Mouse (Mus musculus): ENCODE data around the gene Bckdhb. TPM values are rescaled to one million over a fixed set of nuclear protein-coding genes. Genes with fewer than 3 reads are reported as not detected.
"Not testable (repeated sequence)": the region's sequence is repeated elsewhere in the genome, so short reads cannot be mapped to it uniquely, and the experiment has no call there.

Bckdhb gene
- total RNA-seq, 2 experiments from 2014 or later, result 37.8 to 40.6 TPM

- Histone ChIP-seq H3K4me3 (no peak overlapping the region), H3K27ac (no peak overlapping the region)
- TF ChIP-seq CTCF (conservative IDR thresholded peaks at IDR 0.05), result no peak
- DNase-seq (ENCODE audit: low spot score in 2 of 2), result no peak
Observed at GRCm38 (mm10) chr9:83973467-83973866, 48.5 kb downstream of the Bckdhb start.

- no peak for TF ChIP-seq CTCF (conservative IDR thresholded peaks at IDR 0.05)
- H3K27ac ChIP-seq, result no peak overlapping the region
- no peak overlapping the region for H3K4me3 ChIP-seq
- DNase-seq (ENCODE audit: low spot score in 2 of 2), result no peak
Observed at GRCm38 (mm10) chr9:83975811-83976210, 50.9 kb downstream of the Bckdhb start.

GRCm38 (mm10) chr9:83981234-83981633 is 56.3 kb downstream of the Bckdhb start:
- no peak for TF ChIP-seq CTCF (conservative IDR thresholded peaks at IDR 0.05)
- DNase-seq (ENCODE audit: low spot score in 2 of 2), result no peak
- H3K27ac ChIP-seq, result no peak overlapping the region; the same call in 1 of the 2 replicates
- no peak overlapping the region for H3K4me3 ChIP-seq

GRCm38 (mm10) chr9:84008961-84009360 is 84.0 kb downstream of the Bckdhb start:
- no peak for DNase-seq (ENCODE audit: low spot score in 2 of 2)
- Histone ChIP-seq H3K27ac (no peak overlapping the region), H3K4me3 (no peak overlapping the region)
- TF ChIP-seq CTCF (conservative IDR thresholded peaks at IDR 0.05), result no peak

GRCm38 (mm10) chr9:84011146-84011545 is 86.2 kb downstream of the Bckdhb start:
- TF ChIP-seq CTCF (conservative IDR thresholded peaks at IDR 0.05), result no peak
- H3K4me3 ChIP-seq, result no peak overlapping the region
- no peak for DNase-seq (ENCODE audit: low spot score in 2 of 2)
- H3K27ac ChIP-seq, result no peak overlapping the region

DNA sequence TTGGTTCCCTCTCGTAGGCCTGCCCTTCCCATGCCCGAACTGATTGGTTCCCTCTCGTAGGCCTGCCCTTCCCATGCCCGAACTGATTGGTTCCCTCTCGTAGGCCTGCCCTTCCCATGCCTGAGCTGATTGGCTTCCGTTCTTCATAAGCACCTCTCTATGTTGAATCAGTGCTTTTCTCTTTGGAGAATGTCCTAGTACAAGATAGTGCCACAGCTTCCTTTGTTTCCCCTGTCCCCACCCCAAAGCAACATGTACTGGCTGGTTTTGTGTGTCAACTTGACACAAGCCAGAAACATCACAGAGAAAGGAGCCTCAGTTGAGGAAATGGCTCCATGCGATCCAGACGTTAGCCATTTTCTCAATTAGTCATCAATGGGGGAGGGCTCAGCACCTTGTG is 93.2 kb downstream of the Bckdhb start:
- H3K4me3 ChIP-seq; H3K27ac ChIP-seq; DNase-seq (ENCODE audit: low spot score in 2 of 2): not testable (repeated sequence)

GRCm38 (mm10) chr9:84019627-84020026 is 94.7 kb downstream of the Bckdhb start:
- TF ChIP-seq CTCF (conservative IDR thresholded peaks at IDR 0.05), result peak; percentile 85
- no peak overlapping the region for H3K27ac ChIP-seq
- H3K4me3 ChIP-seq, result no peak overlapping the region
- no peak for DNase-seq (ENCODE audit: low spot score in 2 of 2)

- H3K4me3 ChIP-seq, result no peak overlapping the region
- no peak for DNase-seq (ENCODE audit: low spot score in 2 of 2)
- no peak overlapping the region for H3K27ac ChIP-seq
- TF ChIP-seq CTCF (conservative IDR thresholded peaks at IDR 0.05), result no peak
Observed at GRCm38 (mm10) chr9:84021189-84021588, 96.2 kb downstream of the Bckdhb start.

GRCm38 (mm10) chr9:84028120-84028519 is 103.2 kb downstream of the Bckdhb start:
- TF ChIP-seq CTCF (conservative IDR thresholded peaks at IDR 0.05), result no peak
- H3K27ac ChIP-seq, result no peak overlapping the region
- H3K4me3 ChIP-seq, result no peak overlapping the region
- DNase-seq (ENCODE audit: low spot score in 2 of 2), result no peak

DNA sequence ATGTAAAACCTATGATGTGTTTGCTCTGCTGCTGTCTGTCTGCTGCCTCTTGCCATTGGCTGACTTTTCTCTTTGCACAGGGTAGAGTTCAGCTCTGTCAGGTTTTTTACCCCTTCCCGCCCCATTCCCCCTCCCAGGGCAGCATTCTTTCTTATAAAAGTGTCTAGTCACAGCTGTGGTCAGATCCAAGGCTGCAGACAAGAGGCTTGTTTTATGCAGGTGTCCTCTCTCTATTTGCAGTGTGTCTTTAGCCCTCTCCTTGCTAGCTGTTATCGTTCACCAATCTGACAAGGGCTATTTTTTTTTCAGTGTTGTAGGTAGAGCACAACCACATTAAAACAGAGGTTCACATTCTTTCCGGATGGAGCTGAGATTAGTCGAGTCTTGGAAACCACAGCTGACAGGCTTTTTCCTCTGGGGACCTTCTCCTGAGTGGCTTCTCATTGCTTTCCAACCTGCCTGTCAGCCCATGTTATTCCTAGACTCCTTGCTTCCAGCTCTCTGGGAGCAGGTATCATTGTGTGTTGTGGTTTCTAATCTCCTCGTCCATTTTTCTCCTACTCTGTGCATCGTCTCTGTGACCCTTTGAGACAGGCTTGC is 105.8 kb downstream of the Bckdhb start:
- TF ChIP-seq CTCF (conservative IDR thresholded peaks at IDR 0.05), result no peak
- no peak overlapping the region for H3K4me3 ChIP-seq

DNA sequence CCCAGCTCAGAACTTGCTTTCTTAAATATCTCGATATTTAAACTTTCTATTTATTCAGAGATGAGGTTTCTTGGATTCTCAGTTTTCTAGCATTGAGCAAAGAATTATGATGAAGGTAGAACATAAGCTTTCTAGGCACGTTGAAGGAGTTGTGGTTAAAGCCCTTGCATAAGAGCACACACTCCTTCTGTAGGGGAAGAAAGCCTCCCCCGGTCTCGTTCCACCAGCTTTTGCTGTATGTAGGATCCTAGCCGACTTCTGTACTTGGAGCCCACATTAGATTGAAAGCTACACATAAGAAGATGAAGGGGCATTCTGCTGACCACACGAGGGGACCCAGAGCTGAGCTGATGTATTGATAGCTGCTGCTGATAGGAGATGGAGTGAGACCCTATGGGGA is 106.5 kb downstream of the Bckdhb start:
- Histone ChIP-seq H3K4me3 (no peak overlapping the region), H3K27ac (no peak overlapping the region)
- TF ChIP-seq CTCF (conservative IDR thresholded peaks at IDR 0.05), result no peak
- no peak for DNase-seq (ENCODE audit: low spot score in 2 of 2)

More for the DNA sequence above, 105.8 kb downstream of the Bckdhb start:
- DNase-seq (ENCODE audit: low spot score in 2 of 2), result no peak
- H3K27ac ChIP-seq, result no peak overlapping the region

DNA sequence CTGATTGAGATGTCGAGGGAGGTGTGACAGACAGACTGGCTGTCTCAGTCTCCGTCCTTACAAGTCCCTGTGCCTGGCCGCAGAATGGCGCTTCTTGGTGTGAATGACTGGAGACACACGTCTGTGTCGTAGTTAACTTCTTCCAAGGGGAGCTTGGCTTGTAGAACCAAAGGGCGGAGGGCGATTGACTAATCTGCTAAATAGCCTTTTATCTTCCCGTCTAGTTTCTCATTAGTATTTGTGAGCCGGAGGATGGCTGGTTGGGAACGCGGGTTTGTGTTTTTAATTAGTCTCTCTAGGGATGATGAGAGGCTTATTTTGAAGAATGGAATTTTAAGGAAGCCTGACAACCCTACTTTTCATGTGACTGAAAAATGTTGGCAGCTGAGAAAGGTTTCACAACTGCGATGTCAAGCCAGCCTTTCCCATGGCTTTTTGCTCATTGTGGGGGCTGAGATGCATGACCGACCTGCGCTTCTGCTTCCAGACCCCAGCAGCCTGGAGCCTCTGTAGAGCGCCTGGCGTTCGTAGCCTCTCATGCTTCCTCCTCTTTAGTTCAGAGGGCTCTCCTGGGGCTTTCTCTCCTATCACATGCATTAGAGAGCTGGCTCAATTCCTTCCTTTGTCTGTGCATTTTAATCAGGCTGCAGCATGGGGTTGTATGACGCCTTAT is 107.9 kb downstream of the Bckdhb start:
- Histone ChIP-seq H3K27ac (0 out of 2 replicates have a peak overlapping the region, but pooled peaks have one; percentile 14), H3K4me3 (peak overlapping the region; percentile 27; the same call in 1 of the 2 replicates)
- DNase-seq (ENCODE audit: low spot score in 2 of 2), result no peak
- no peak for TF ChIP-seq CTCF (conservative IDR thresholded peaks at IDR 0.05)

- no peak overlapping the region for H3K4me3 ChIP-seq
- TF ChIP-seq CTCF (conservative IDR thresholded peaks at IDR 0.05), result no peak
- no peak for DNase-seq (ENCODE audit: low spot score in 2 of 2)
- no peak overlapping the region for H3K27ac ChIP-seq
Observed at GRCm38 (mm10) chr9:84036046-84036445, 111.1 kb downstream of the Bckdhb start.

DNA sequence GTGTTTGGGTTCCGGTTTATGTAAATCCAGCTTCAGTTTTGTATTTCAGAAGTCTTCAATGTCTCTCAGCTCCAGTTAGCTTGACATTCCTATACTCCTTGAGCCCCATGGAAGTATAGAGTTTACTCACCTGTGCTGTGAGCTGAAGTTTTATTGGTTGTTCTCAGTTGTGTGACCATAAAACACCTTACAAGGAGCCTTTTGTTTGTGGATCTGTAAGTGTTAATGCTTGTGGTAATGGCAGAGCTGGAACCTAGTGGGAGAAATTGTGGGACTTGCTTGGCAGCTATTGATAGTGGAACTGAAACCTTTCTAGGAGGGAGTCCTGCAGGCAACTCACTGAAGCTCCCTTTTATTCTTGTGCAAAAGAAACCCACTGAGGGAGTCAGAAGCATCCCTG is 112.3 kb downstream of the Bckdhb start:
- H3K27ac ChIP-seq, result no peak overlapping the region
- DNase-seq (ENCODE audit: low spot score in 2 of 2), result no peak
- no peak for TF ChIP-seq CTCF (conservative IDR thresholded peaks at IDR 0.05)
- no peak overlapping the region for H3K4me3 ChIP-seq
